Mouse (Mus musculus): ENCODE results near the gene Nelfcd.
A peak's percentile ranks its signal among the peaks of the same experiment; 100 is the strongest.

Gene Nelfcd

DNA sequence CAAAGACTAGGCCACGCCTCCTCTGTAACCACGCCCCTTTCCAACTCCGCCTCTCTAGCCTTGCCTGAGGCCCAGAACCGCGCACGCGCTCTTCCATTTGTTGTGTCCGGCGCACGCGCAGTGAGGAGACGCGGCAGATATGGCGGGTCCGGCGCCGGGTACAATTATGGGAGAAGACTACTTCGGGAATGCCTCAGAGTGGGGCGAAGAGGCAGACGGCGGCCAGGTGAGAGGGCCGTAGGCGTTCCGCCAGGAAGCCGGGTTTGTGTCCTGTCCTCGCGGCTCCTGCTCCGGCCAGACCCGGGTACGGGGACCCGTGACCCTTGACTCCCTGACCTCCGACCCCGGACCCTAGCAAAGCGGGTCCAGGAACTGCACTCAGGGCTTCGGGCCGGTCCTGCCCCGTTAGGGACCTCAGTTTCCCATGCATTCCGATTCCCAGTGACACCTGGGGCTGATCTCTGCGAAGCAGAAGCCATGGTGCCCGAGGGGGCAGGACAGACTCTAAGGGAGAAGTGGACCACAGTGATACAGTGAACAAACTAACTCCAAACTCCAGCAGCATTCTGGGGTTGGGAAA is at the start of gene Nelfcd:
Gene Nelfcd (plus strand): TSS at position 74 of the 580 bp plus-strand sequence.
- peak; percentile 85 to 94 for DNase-seq (ENCODE audit: low spot score in 2 of 2)

DNA sequence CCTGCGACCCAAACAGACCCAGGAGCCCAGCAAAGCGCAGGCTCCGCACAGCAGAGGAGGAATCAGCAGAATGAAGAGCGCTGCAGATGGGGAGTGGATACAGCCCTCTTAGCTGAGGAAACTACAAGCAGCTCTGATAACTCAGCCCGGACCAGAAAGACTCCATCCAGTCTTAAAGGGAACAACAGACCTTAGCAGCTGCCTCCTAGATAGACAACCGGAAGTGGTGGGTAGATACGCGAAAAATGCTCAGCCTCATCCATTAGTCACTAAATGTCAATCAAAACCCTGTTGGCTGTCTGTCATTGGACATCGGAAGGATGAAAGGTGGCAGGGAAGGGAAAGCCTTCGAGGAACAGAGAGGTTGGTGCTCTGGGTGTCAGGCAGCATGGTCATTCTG is 49.0 kb upstream of the Nelfcd start:
- no peak for DNase-seq (ENCODE audit: low spot score in 2 of 2)

DNA sequence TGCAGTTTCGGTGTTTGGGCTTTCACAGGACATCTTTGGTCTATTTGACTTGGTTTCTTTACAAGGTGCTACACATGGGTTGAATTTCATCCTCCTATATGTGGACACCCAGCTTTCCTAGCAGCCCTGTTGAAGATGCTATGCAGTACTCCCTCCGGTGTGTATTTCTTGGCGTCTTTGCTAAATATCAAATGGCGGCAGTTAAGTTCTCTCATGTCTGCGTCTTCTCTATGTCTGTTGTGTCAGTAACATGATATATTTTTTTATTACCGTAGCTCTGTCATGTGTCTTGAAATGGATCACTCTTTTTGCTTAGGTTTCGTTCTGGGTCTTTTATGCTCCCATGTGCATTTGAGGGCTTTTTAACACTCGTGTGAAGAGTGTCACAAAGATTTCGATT is 34.6 kb upstream of the Nelfcd start:
- DNase-seq (ENCODE audit: low spot score in 2 of 2) = no peak

DNA sequence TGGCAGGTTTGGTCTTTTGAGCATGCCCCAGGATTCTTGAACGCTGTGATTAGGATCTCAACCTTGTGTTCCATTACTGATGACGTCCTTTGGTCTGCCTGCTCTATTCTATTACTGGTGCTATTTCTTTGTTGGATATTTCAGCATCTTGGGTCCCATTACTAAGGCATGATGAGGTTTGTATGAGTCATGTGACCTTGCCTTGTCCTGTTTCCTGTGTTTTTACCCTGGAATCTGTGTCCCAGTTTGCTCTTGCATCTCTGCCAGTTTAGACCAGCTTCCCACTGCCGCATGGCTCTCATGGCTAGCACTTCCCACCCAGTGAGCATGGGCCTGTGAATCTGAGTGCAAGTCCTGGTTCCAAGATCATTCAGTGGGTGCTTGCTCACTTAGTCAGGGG is 23.7 kb upstream of the Nelfcd start:
- no peak for DNase-seq (ENCODE audit: low spot score in 2 of 2)

DNA sequence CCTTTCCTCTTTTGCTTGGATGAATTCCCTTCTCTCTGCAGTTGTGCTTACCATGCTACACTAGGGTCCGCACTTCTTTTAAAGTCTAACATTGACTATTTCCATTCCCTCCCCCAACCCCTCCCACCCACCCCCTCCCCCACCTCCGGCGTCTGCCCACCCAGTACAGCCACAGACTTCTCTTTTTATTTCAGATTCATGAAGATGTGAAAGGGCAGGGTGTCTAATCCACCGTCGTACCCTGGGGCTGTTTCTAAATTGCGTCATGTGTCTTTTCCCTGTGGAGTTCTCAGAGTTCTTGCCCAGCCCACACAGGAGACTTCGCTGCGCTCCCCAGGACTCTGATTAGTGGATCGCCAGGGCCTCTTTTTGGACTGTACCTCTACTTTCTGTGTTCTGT is 23.1 kb upstream of the Nelfcd start:
- no peak for DNase-seq (ENCODE audit: low spot score in 2 of 2)

DNA sequence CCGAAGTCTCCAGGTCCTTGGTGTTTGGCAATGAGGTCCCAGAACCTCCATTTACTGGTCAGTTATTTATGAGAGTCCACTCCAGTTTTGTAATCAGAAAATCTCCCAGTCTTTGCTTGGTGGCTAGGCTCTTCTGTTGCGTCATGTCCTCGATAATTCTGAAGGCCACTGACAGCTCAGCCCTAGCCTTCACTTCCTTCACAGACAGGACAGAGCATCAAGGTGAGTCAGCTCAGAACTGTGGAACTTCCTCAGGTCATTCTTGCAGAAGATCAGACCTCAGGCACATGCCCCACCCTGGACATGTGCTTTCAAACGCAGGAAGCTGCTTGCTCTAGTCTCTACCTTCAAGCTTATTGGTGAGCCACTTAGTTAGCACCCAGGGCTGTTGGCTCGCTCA is 22.2 kb upstream of the Nelfcd start:
- no peak for DNase-seq (ENCODE audit: low spot score in 2 of 2)

DNA sequence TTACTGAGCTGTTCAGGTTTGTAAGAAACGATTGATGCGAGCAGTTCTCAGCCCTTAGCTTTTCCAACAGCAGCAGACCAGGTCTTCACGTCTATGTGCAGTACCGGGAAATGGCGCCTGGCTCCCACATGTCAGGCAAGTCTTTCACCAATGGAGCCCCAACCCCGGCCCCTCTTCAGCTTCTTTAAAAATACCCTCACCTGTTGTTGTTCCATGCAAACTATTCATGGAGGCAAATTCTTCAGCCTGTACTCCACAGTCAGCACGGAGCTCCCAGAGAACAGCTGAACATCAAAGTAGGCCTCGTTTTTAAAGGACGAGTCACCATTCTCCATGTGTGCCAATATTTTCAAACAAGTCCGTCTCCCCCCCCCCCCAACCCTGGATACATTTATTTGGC is 19.0 kb upstream of the Nelfcd start:
- DNase-seq (ENCODE audit: low spot score in 2 of 2) = no peak

DNA sequence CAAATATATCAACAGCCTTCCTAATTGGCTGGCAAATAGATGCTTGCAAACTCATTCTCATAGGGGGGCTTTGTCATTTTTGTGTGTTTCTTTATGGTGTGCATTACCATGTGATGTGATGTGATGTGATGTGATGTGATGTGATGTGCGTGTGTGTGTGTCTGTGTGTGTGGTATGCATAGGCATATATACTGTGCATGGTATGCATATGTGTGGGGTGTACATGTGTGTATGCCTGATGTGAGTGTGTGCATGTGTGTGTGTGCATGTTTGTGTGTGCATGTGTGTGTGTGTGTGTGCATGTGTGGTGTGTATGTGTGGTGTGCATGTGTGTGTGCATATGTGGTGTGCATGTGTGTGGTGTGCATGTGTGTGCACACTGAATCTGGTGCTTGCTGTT is 18.5 kb upstream of the Nelfcd start:
- no peak for DNase-seq (ENCODE audit: low spot score in 2 of 2)

DNA sequence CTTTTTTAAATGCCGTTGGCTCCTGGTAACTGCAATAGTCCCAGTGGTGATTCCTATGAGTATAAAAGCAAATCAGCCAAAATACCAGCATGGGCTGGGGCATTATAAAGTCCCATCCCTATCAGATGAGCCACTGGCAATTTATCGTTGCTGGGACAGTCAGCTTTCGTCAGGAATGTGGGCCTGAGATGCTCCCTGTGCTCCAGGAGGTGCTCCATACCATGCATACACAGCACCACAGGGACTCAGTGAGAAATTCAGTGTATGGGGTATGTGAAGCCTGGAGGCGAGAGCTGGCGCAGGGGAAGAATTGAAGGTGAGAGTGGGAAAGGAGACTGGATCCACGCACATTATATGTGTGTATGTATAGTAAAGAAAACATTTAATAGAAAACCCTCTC is 17.7 kb upstream of the Nelfcd start:
- DNase-seq (ENCODE audit: low spot score in 2 of 2) = no peak

DNA sequence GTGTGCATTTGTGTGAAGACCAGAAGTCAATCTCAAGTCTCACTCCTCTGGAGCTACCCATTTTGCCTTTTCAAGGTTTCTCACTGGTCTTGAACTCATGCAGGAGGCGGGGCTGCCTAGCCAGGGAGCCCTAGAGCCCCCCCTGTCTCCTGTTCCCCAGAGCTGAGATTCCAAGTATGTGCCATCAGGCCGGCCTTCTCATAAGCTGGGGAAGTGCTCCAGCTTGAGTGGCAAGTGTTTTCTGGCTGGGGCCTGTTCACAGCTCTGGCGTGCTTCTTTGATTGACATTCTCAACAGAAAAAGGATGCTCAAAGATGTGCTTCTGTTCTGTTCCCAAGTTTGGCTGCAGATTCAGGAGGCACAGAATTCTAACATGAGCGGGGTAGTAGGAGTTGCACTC is 15.2 kb upstream of the Nelfcd start:
- no peak for DNase-seq (ENCODE audit: low spot score in 2 of 2)

DNA sequence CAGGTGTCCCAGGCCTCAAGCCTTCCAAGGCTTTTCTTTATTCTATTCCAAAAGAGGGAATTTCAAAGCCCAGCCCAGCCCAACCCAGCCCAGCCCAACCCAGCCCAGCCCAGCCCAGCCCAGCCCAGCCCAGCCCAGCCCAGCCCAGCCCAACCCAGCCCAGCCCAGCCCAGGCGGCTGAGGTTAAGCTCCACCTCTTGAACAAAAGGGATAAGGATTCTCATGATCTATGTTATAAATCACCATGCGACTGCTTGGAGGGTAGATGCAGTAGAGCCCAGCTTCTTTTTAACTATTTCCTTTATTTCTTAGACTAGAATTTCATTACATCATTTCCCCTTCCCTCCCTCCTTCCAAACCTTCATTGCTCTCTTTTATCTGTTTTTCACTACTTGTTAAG is 5.4 kb upstream of the Nelfcd start:
- DNase-seq (ENCODE audit: low spot score in 2 of 2) = no peak

DNA sequence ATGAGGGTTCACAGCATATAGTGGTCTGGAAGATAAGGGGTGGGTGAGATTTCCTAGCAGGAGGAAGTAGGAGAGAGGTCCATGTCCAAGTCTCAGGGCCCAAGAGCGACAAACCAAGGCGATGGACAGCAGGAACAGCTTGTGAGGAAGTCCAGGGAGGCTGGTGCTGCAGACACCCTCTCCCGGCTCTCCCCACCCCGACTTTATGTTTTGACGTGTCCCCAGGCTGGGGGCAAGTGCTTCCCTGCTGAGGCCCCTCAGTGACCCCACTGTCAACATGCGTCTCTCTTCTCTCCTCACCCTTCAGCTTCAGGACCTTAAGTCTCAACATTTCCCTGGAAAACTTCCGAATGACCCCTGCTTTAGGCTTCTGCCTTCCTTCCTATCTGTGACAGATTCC is 2.5 kb upstream of the Nelfcd start:
- no peak for DNase-seq (ENCODE audit: low spot score in 2 of 2)

DNA sequence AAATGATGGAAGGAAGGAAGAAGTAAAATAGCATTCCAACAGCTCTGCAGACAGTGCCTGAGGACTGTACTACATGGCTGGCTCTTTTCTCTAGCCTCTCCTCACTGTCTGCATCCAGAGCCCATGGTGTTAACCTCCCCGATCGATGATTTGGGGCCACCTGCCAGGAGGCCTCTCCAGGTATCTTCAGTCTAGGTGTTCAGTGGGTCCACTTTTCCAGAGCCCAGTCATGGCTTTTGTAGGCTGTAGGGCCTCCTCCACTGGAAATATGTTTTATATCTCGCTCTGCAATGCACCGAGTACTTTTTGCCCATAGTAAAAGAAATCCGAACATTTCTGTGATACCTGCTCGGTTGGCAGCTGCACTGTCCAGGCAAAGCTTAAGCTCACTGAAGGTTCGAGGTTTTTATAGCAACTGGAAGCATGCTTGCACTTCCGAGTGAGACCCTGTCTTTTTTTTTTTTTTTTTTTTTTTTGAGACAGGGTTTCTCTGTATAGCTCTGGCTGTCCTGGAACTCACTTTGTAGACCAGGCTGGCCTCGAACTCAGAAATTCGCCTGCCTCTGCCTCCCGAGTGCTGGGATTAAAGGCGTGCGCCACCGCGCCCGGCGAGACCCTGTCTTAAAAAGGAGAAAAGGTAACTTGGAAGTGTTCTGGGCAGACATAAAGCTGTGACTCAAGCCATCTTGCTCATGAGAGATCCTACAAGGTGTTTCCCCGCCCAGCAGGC is 438 bp upstream of the Nelfcd start:
- DNase-seq (ENCODE audit: low spot score in 2 of 2) = no peak

DNA sequence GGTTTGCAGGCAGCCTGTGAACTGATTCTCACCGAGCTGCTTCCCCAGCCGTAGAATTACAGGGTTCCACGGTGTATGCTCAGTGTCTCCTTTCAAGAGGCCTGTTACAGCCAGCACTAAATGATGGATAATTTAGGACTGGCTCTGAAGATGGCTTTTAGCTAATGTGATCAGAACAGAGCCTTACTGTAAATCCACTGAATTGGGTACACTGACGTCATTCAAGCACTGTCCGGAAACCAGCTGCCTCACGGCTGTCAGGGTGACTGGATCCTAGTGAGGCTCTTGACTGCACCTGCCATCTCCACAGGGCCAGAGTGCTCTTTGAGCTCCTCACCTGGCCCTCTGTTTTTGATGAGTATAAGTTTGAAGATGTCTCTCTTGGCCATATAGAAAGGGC is 5.5 kb downstream of the Nelfcd start:
- DNase-seq (ENCODE audit: low spot score in 2 of 2) = no peak

DNA sequence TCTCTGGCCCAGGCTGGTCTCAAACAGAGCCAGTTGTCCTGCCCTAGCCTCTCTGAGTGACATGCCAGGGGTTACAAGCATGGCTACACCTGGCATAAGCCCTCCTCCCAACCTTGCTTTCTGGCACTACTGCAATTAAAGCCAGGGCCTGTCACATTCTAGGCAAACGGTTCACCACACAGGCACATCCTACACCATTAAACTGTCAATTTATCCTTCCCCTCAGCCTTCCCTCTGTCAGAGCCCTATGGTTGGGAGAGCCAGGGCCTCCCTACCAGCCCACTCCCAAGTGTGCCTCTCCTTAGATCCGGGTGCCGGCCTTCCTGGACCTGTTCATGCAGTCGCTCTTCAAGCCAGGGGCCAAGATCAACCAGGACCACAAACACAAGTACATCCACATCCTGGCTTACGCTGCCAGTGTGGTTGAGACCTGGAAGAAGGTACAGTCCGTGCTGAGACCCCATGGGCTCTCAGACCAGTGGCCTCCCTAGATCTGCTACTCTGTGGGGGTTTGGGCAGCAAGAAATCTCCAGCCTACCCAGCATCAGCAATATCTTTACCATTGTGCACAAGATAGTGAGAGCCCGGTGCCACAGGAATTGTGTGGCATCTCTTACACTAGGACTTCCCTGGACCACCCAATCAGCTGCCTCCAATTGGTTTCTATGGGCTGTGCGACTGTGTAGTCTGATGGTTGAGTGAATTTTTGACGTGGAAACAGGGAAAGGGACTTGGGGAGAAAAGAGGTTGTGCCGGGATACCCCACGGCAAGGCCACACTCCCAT is 8.9 kb downstream of the Nelfcd start:
- no peak for DNase-seq (ENCODE audit: low spot score in 2 of 2)

DNA sequence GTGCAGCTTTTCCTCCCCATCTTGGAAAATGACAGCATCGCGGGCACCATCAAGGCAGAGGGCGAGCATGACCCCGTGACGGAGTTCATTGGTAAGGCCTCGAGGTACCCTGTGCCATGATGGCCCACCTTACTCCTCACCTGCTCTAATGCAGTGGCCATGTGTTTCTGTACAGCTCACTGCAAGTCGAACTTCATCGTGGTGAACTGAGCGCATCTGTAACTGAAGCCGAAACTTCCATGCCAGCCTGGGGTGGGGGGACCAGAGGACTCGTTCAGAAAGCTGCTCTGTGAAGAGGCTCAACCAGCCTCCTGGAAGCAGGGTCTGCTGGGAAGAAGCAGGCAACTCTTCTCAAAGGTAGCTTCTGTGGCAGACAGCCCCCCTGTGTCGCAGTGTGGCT is 11.3 kb downstream of the Nelfcd start:
- no peak for DNase-seq (ENCODE audit: low spot score in 2 of 2)

DNA sequence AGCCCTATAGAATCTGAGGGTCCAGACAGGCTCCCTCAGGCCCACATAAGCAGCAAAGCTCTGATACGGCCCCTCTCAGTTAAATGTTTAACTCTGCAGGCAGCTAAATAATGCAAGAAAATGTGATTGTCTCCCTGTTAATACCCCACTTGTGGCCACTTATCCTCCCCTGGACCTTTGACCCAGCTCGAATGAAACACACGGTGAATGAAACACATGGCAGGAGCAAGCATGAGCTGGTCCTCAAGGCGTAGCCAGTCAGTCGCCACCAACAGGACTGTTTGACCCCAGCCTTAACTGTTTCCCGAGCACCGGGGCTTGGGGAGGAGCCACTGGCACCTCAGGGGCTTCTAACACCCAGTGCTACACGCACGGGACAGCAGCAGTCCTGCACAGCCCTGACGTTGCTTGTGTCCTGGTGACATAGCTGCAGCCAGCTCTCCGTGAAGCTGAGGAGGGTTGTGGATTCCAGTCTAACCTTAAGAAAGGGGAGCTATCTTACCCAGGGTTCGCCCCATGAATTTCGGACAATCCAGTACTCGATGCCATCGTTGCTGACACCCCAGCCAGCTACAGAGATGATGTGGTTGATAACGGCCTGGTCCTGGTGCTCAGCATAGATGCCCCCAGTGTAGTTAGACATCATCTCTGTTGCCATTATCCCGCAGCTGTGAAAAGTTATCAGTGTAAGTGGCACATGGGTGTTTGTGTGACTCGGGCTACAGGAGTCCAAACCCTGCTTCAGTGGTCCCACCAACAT is 12.7 kb downstream of the Nelfcd start:
- no peak for DNase-seq (ENCODE audit: low spot score in 2 of 2)

DNA sequence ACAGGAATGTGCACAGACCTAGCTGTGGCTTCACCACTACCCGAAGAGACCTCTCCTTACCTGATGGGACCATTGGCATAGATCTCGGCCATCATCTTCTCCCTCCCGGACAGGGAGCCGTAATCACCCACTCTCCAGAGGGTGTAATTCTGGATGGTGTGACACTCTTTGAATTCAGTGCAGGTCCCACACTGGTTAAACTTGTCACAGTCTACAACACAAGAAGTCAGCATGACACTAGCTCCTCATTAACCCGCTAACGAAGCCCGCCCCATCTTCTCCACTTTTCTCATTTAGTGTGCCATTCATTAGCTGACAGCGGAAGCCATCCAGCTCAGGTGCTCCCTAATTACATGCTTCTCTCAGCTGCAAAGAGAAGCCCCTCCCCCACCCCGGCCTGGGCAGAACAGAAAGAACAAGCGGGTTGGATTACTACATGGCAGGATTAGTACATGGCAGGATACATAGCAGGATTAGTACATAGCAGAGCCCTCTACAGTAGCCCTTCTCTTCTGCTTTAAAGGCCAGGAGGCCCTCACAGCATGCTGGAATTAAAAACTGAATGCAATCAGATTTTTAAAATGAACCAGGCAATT is 13.5 kb downstream of the Nelfcd start:
- DNase-seq (ENCODE audit: low spot score in 2 of 2) = no peak

DNA sequence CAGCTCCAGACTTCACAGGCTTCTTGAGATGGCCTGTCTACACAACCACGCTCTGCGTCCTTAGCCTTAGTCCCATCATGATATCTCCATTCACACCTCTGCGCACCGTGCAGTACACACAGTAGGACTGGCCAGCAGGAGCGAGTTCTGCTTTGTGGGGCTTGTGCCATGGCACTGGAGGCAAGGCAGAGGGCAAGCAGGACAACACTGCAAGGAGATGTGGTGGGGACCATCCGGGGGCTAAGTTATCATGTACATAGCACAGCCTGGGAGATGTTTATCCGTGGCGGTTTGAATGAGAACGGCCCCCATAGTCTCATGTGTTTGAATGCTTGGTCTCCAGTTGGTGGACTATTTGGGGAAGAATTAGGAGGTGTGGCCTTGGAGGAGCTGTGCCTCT is 19.3 kb downstream of the Nelfcd start:
- no peak for DNase-seq (ENCODE audit: low spot score in 2 of 2)

DNA sequence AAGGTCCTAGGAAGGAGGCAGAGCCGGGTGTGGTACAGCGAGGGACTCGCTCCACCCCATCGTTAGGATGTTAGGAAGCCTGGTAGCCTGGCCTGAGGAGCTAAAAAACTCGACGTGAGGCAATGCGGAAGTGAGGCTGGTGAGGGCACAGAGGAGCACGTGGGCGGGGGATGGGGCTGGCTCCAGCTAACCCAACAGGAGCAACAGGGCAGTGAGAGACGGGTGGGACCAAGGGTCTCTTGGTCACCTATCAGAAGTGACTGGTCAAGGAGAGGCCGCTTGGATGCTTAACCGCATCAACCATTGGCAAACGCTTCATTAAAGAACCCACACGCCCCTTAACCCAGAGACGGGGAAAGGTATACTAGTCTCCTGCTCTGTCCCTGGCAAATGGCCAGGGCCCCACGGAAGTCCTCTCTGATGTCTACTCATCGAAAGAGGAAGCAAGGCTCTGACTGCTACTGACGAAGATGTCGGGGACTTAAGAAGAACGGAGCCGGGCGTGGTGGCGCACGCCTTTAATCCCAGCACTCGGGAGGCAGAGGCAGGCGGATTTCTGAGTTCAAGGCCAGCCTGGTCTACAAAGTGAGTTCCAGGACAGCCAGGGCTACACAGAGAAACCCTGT is 20.6 kb downstream of the Nelfcd start:
- DNase-seq (ENCODE audit: low spot score in 2 of 2) = no peak

DNA sequence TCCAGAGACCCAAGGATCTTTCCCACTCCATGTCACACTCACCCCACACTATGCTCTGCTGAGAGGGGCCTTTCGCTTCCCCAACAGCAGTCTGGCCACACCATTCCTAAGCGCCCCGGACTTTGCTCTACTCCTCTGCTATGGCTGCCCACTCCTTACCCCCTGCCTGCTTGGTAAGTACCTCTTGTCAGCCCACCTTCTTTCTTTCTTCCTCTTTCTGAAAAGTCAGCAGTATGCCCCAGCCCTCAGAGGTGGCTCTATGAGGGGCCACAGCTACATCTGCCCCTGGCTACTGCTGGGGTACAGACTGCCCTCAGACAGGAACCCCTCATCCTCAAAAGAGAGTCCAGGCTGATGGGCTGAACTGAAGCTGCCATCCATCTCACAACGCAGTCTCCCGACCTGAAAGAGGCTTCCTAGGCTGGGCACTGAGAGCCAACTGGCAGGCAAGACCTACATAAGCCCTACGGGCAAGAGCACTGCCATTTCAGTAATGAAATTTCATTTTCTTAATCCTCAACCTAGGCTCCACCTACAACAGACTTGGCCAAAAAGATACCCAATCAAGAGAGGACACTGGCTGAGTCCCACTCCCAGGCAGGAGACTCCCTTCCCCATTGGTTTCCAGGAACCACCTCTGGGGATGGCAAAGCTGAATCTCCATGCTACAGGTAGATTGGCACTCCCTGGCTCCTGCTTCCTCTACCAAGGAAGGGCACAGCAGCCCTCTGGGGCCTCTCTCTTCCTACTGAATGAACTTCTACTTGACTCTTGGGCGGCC is 21.5 kb downstream of the Nelfcd start:
- DNase-seq (ENCODE audit: low spot score in 2 of 2) = no peak
